24 mouse cellular contexts compared by ENCODE assay signal in genomic region chr15:82909791-82910190, GRCm38 (mm10).
DNase-seq lines count a peak whose midpoint lies in the region; ATAC-seq and TF ChIP-seq lines count a peak whose summit lies in the region.
"Had no signal": no experiment of that assay in that cellular context is flagged by ENCODE, and none has a peak within 500 bp of the region (broad histone marks: within the 10 kb centered on the region; RNA-seq: fewer than 3 reads in every experiment).

No protein-coding gene starts in this region.

- no peak overlapping the region for H3K4me2 ChIP-seq in forebrain, embryonic 11.5 days (ENCODE audit: low read depth, low read length, severe bottlenecking)
- H3K4me2 ChIP-seq in forebrain, postnatal 0 days (ENCODE audit: low read depth), result no peak overlapping the region
- H3K4me2 ChIP-seq in neural tube, embryonic 15.5 days, result no peak overlapping the region
- H3K4me2 ChIP-seq: embryonic facial prominence, embryonic 12.5 days; heart, embryonic 11.5 days; heart, embryonic 15.5 days; hindbrain, embryonic 14.5 days; intestine, embryonic 15.5 days had no signal

- no peaks in the 10 kb centered on the region for H3K36me3 ChIP-seq in forebrain, embryonic 11.5 days (ENCODE audit: control insufficient read depth, insufficient read depth, low read length)
- no peaks in the 10 kb centered on the region for H3K36me3 ChIP-seq in forebrain, postnatal 0 days (ENCODE audit: insufficient read depth)
- no peaks in the 10 kb centered on the region for H3K36me3 ChIP-seq in neural tube, embryonic 15.5 days
- no peaks in the 10 kb centered on the region for H3K36me3 ChIP-seq in embryonic facial prominence, embryonic 10.5 days (replicated peaks)
- H3K36me3 ChIP-seq: embryonic facial prominence, embryonic 12.5 days; heart, embryonic 15.5 days; hindbrain, embryonic 10.5 days; intestine, embryonic 15.5 days had no signal

- TF ChIP-seq CTCF in forebrain, postnatal 0 days (IDR thresholded peaks at IDR 0.05; ENCODE audit: low read depth), result no peak

- H3K27me3 ChIP-seq in forebrain, embryonic 11.5 days (ENCODE audit: control insufficient read depth, insufficient read depth, low read length), result peaks cover 37% of the 10 kb centered on the region
- H3K27me3 ChIP-seq in forebrain, postnatal 0 days (ENCODE audit: insufficient read depth, low read length), result no peaks in the 10 kb centered on the region
- H3K27me3 ChIP-seq in neural tube, embryonic 15.5 days (replicated peaks), result peaks cover 33% of the 10 kb centered on the region
- H3K27me3 ChIP-seq in embryonic facial prominence, embryonic 10.5 days (replicated peaks; ENCODE audit: low read depth, poor library complexity, severe bottlenecking), result peaks cover 93% of the 10 kb centered on the region

- DNase-seq in adrenal gland, adult 2 months, result peak; percentile 74
- no peak for DNase-seq in adrenal gland, postnatal 4 days (ENCODE audit: low spot score in 2 of 2)
- DNase-seq in forebrain, embryonic 11.5 days (ENCODE audit: low spot score), result peak; percentile 27
- DNase-seq in forebrain, postnatal 0 days, result no peak
- DNase-seq in neural tube, embryonic 10.5 days (ENCODE audit: extremely low spot score, low spot score), result peak; percentile 11
- DNase-seq in embryonic facial prominence, embryonic 10.5 days (ENCODE audit: low spot score), result peak; percentile 7
- no peak for DNase-seq in spleen, postnatal 10 days (ENCODE audit: low spot score in 2 of 2)
- DNase-seq: cerebellum, adult 8-10 months; cerebellum, postnatal 14 days; embryo, embryonic 11 days; gastrocnemius, postnatal 10 days; heart, adult 2 months; heart, postnatal 14 days; kidney, adult 18-20 months had no signal

- H3K9me3 ChIP-seq in forebrain, embryonic 11.5 days (ENCODE audit: control insufficient read depth, low read length), result no peaks in the 10 kb centered on the region
- H3K9me3 ChIP-seq in forebrain, postnatal 0 days (ENCODE audit: low read length), result no peaks in the 10 kb centered on the region
- H3K9me3 ChIP-seq in neural tube, embryonic 15.5 days (replicated peaks), result no peaks in the 10 kb centered on the region
- H3K9me3 ChIP-seq in embryonic facial prominence, embryonic 10.5 days, result no peaks in the 10 kb centered on the region
- H3K9me3 ChIP-seq: embryonic facial prominence, embryonic 12.5 days; heart, embryonic 15.5 days; hindbrain, embryonic 10.5 days; intestine, embryonic 15.5 days had no signal

- peaks cover 27% of the 10 kb centered on the region for H3K4me1 ChIP-seq in forebrain, embryonic 11.5 days (replicated peaks; ENCODE audit: control insufficient read depth, insufficient read depth, low read length)
- peaks cover 15% of the 10 kb centered on the region for H3K4me1 ChIP-seq in forebrain, postnatal 0 days (ENCODE audit: insufficient read depth)
- H3K4me1 ChIP-seq in neural tube, embryonic 15.5 days, result peaks cover 49% of the 10 kb centered on the region
- H3K4me1 ChIP-seq in embryonic facial prominence, embryonic 10.5 days, result peaks cover 77% of the 10 kb centered on the region

- no peak overlapping the region for H3K27ac ChIP-seq in forebrain, embryonic 11.5 days (ENCODE audit: low read depth, low read length)
- H3K27ac ChIP-seq in forebrain, postnatal 0 days (ENCODE audit: low read depth, low read length), result no peak overlapping the region
- H3K27ac ChIP-seq in neural tube, embryonic 15.5 days (replicated peaks), result no peak overlapping the region
- H3K27ac ChIP-seq in embryonic facial prominence, embryonic 10.5 days (replicated peaks), result no peak overlapping the region
- H3K27ac ChIP-seq: embryonic facial prominence, embryonic 12.5 days; heart, adult 2 months; heart, embryonic 15.5 days; intestine, embryonic 15.5 days had no signal

- no peak overlapping the region for H3K9ac ChIP-seq in forebrain, embryonic 11.5 days (ENCODE audit: low read length)
- H3K9ac ChIP-seq in forebrain, postnatal 0 days, result no peak overlapping the region
- no peak overlapping the region for H3K9ac ChIP-seq in neural tube, embryonic 15.5 days (replicated peaks)
- H3K9ac ChIP-seq: embryonic facial prominence, embryonic 12.5 days; heart, embryonic 15.5 days; hindbrain, embryonic 14.5 days; intestine, embryonic 15.5 days had no signal

- 85% methylated on average over 4 of the region's 4 CpGs for WGBS in forebrain, embryonic 11.5 days
- 87% methylated on average over 4 of the region's 4 CpGs for WGBS in forebrain, postnatal 0 days
- 91% methylated on average over 4 of the region's 4 CpGs for WGBS in neural tube, embryonic 15.5 days
- 79% methylated on average over 4 of the region's 4 CpGs for WGBS in embryonic facial prominence, embryonic 10.5 days

- no peak overlapping the region for H3K4me3 ChIP-seq in forebrain, embryonic 11.5 days (ENCODE audit: low read depth, low read length)
- no peak overlapping the region for H3K4me3 ChIP-seq in forebrain, postnatal 0 days (ENCODE audit: low read depth, low read length)
- no peak overlapping the region for H3K4me3 ChIP-seq in neural tube, embryonic 15.5 days (replicated peaks)
- no peak overlapping the region for H3K4me3 ChIP-seq in embryonic facial prominence, embryonic 10.5 days
- H3K4me3 ChIP-seq: embryonic facial prominence, embryonic 12.5 days; heart, adult 2 months; heart, embryonic 15.5 days; hindbrain, embryonic 10.5 days; intestine, embryonic 15.5 days had no signal

- no peak for ATAC-seq in forebrain, embryonic 11.5 days (replicated peaks; ENCODE audit: low FRiP score)
- no peak for ATAC-seq in forebrain, postnatal 0 days
- ATAC-seq in neural tube, embryonic 15.5 days (ENCODE audit: low FRiP score), result no peak
- ATAC-seq: activated CD4-positive, CD25-positive, alpha-beta regulatory T cell, adult 4 months; forebrain, embryonic 14.5 days; intestine, embryonic 15.5 days; Patski had no signal

Comparison
In these comparisons a context has a peak if more than half of its experiments do, and no peak if none do; other contexts are left out.
1. DNase-seq: peak in adrenal gland, adult 2 months (single experiment), forebrain, embryonic 11.5 days (single experiment), neural tube, embryonic 10.5 days (single experiment) and embryonic facial prominence, embryonic 10.5 days (single experiment); none in adrenal gland, postnatal 4 days (0 of 2), forebrain, postnatal 0 days (single experiment) and spleen, postnatal 10 days (0 of 2).